Mouse (Mus musculus) midbrain, embryonic 14.5 days (tissue): ENCODE measurements around the gene Mettl25. TPM values are rescaled to one million over a fixed set of nuclear protein-coding genes. Genes with fewer than 3 reads are reported as not detected.

Source experiments
- ATAC-seq: fragments of 200-750 bp; cut with Nextera tagmentation; 2 replicates; pipeline ENCODE4 v1.8.0; 2017; ENCODE audit warnings: moderate number of reproducible peaks, moderate library complexity; ENCODE audit not compliant: low FRiP score, low TSS enrichment
- DNase-seq: peaks from one replicate; pipeline ENCODE4 v3.0.0-alpha.2; 2015
- H3K27ac ChIP-seq: fragments of 300-500 bp; sonication (generic); replicated peaks from 2 replicates; pipeline ENCODE4 v1.5.1; 2014; ENCODE audit warnings: mild to moderate bottlenecking, low read depth, low read length, moderate library complexity
- H3K27me3 ChIP-seq: fragments of 300-500 bp; sonication (generic); 2 replicates; pipeline ENCODE4 v1.6.1; 2014; ENCODE audit warnings: low read length, control low read depth, mixed read lengths; ENCODE audit not compliant: control insufficient read depth, insufficient read depth
- H3K36me3 ChIP-seq: fragments of 300-500 bp; sonication (generic); 2 replicates; pipeline ENCODE4 v1.6.1; 2014; ENCODE audit warnings: low read length, control low read depth; ENCODE audit not compliant: control insufficient read depth, insufficient read depth
- H3K4me1 ChIP-seq: fragments of 300-500 bp; sonication (generic); 2 replicates; pipeline ENCODE4 v1.6.1; 2014; ENCODE audit warnings: mild to moderate bottlenecking, antibody characterized with exemption, low read length, control low read depth; ENCODE audit not compliant: control insufficient read depth, insufficient read depth
- H3K4me2 ChIP-seq: fragments of 300-500 bp; sonication (generic); 2 replicates; pipeline ENCODE4 v1.6.1; 2014; ENCODE audit warnings: mild to moderate bottlenecking, low read length, moderate library complexity
- H3K4me3 ChIP-seq: fragments of 300-500 bp; sonication (generic); replicated peaks from 2 replicates; pipeline ENCODE4 v1.5.1; 2014; ENCODE audit warnings: low read depth, low read length
- H3K9ac ChIP-seq: fragments of 300-500 bp; sonication (generic); replicated peaks from 2 replicates; pipeline ENCODE4 v1.6.1; 2014; ENCODE audit warnings: mild to moderate bottlenecking, low read length, moderate library complexity
- H3K9me3 ChIP-seq: fragments of 300-500 bp; sonication (generic); 2 replicates; pipeline ENCODE4 v1.6.1; 2016; ENCODE audit warnings: low read length, control low read depth, mixed read lengths; ENCODE audit not compliant: control insufficient read depth
- WGBS: fragments of 180-500 bp; shearing (Covaris S2); extraction: QIAGEN DNeasy Blood & Tissue Kit; methylation state at CpG from one replicate; pipeline ENCODE4 v1.1.7; 2014; 5-methylcytosine and 5-hydroxymethylcytosine counted together
- polyA plus RNA-seq: library from polyadenylated mRNA; unstranded; fragments of >200 nt; fragmentation: Nextera tagmentation; extraction: Ambion mirVana; gene quantifications from 2 replicates; pipeline ENCODE4 v1.2.1, GENCODE M21; 2014

The Mettl25 gene
- polyA plus RNA-seq, 1 experiment from 2014 or later = 18.9 TPM

- Histone ChIP-seq H3K27ac (no peak overlapping the region), H3K4me1 (no peaks in the 10 kb centered on the region), H3K4me3 (no peak overlapping the region), H3K4me2 (no peak overlapping the region), H3K27me3 (no peaks in the 10 kb centered on the region), H3K36me3 (no peaks in the 10 kb centered on the region), H3K9me3 (no peaks in the 10 kb centered on the region), H3K9ac (no peak overlapping the region)
- 91% methylated on average over 2 of the region's 2 CpGs for WGBS
- DNase-seq (no peak), ATAC-seq (no peak)
These were observed 77.2 kb downstream of the Mettl25 start for GRCm38 (mm10) chr10:105763959-105764358.

- no peak overlapping the region for H3K9ac ChIP-seq
- no peak overlapping the region for H3K4me2 ChIP-seq
- no peaks in the 10 kb centered on the region for H3K9me3 ChIP-seq
- no peaks in the 10 kb centered on the region for H3K4me1 ChIP-seq
- 63% methylated on average over 2 of the region's 2 CpGs for WGBS
- DNase-seq (no peak), ATAC-seq (no peak)
- H3K27ac ChIP-seq = no peak overlapping the region
- H3K27me3 ChIP-seq = no peaks in the 10 kb centered on the region
- no peak overlapping the region for H3K4me3 ChIP-seq
- no peaks in the 10 kb centered on the region for H3K36me3 ChIP-seq
These were observed 80.7 kb downstream of the Mettl25 start for GRCm38 (mm10) chr10:105760460-105760859.

GRCm38 (mm10) chr10:105760046-105760445, 81.1 kb downstream of the Mettl25 start:
- Histone ChIP-seq H3K9me3 (no peaks in the 10 kb centered on the region), H3K9ac (no peak overlapping the region), H3K27ac (no peak overlapping the region), H3K27me3 (no peaks in the 10 kb centered on the region), H3K4me1 (no peaks in the 10 kb centered on the region), H3K4me3 (no peak overlapping the region), H3K4me2 (no peak overlapping the region), H3K36me3 (no peaks in the 10 kb centered on the region)
- no peak for DNase-seq
- 90% methylated on average over 7 of the region's 7 CpGs for WGBS
- ATAC-seq = no peak

GRCm38 (mm10) chr10:105753831-105754605, 87.2 kb downstream of the Mettl25 start:
- Histone ChIP-seq H3K4me3 (no peak overlapping the region), H3K36me3 (no peaks in the 10 kb centered on the region), H3K9me3 (no peaks in the 10 kb centered on the region), H3K27me3 (no peaks in the 10 kb centered on the region), H3K4me2 (no peak overlapping the region), H3K4me1 (no peaks in the 10 kb centered on the region), H3K27ac (no peak overlapping the region), H3K9ac (no peak overlapping the region)
- WGBS = 77% methylated on average over 5 of the region's 5 CpGs
- DNase-seq (no peak), ATAC-seq (no peak)

- ATAC-seq = no peak
- H3K36me3 ChIP-seq = no peaks in the 10 kb centered on the region
- 92% methylated on average over 1 of the region's 1 CpGs for WGBS
These were observed 95.2 kb downstream of the Mettl25 start for GRCm38 (mm10) chr10:105746019-105746418.

GRCm38 (mm10) chr10:105741736-105742135, 99.4 kb downstream of the Mettl25 start:
- Histone ChIP-seq H3K9me3 (no peaks in the 10 kb centered on the region), H3K9ac (no peak overlapping the region), H3K27me3 (no peaks in the 10 kb centered on the region), H3K27ac (no peak overlapping the region), H3K4me3 (no peak overlapping the region), H3K4me2 (no peak overlapping the region), H3K36me3 (no peaks in the 10 kb centered on the region), H3K4me1 (no peaks in the 10 kb centered on the region)
- 64% methylated on average over 6 of the region's 6 CpGs for WGBS
- ATAC-seq = no peak
- DNase-seq = peak; percentile 17

More at GRCm38 (mm10) chr10:105746019-105746418, 95.2 kb downstream of the Mettl25 start:
- DNase-seq = no peak
- no peaks in the 10 kb centered on the region for H3K27me3 ChIP-seq
- no peak overlapping the region for H3K4me3 ChIP-seq
- H3K9ac ChIP-seq = no peak overlapping the region
- no peak overlapping the region for H3K27ac ChIP-seq
- no peaks in the 10 kb centered on the region for H3K4me1 ChIP-seq
- H3K4me2 ChIP-seq = no peak overlapping the region
- H3K9me3 ChIP-seq = no peaks in the 10 kb centered on the region

- DNase-seq (no peak), ATAC-seq (no peak)
- Histone ChIP-seq H3K4me2 (no peak overlapping the region), H3K9ac (no peak overlapping the region), H3K36me3 (no peaks in the 10 kb centered on the region), H3K4me3 (no peak overlapping the region), H3K9me3 (no peaks in the 10 kb centered on the region), H3K27me3 (no peaks in the 10 kb centered on the region), H3K27ac (no peak overlapping the region), H3K4me1 (no peaks in the 10 kb centered on the region)
- 81% methylated on average over 5 of the region's 5 CpGs for WGBS
These were observed 102.2 kb downstream of the Mettl25 start for GRCm38 (mm10) chr10:105738942-105739341.

- no peaks in the 10 kb centered on the region for H3K9me3 ChIP-seq
- no peak overlapping the region for H3K4me2 ChIP-seq
- 81% methylated on average over 2 of the region's 2 CpGs for WGBS
- DNase-seq (no peak), ATAC-seq (no peak)
- no peak overlapping the region for H3K4me3 ChIP-seq
- H3K4me1 ChIP-seq = no peaks in the 10 kb centered on the region
- no peaks in the 10 kb centered on the region for H3K36me3 ChIP-seq
- no peak overlapping the region for H3K9ac ChIP-seq
- no peaks in the 10 kb centered on the region for H3K27me3 ChIP-seq
- H3K27ac ChIP-seq = no peak overlapping the region
These were observed 113.4 kb downstream of the Mettl25 start for GRCm38 (mm10) chr10:105727798-105728197.

GRCm38 (mm10) chr10:105727353-105727752, 113.8 kb downstream of the Mettl25 start:
- Histone ChIP-seq H3K27me3 (no peaks in the 10 kb centered on the region), H3K4me2 (no peak overlapping the region), H3K9me3 (no peaks in the 10 kb centered on the region), H3K36me3 (no peaks in the 10 kb centered on the region), H3K9ac (no peak overlapping the region), H3K27ac (no peak overlapping the region), H3K4me1 (no peaks in the 10 kb centered on the region), H3K4me3 (no peak overlapping the region)
- WGBS = 86% methylated on average over 6 of the region's 6 CpGs
- ATAC-seq (no peak), DNase-seq (no peak)
